Mouse (Mus musculus) adrenal gland, postnatal 10 days (tissue): ENCODE measurements at regions not wholly inside any gene's neighbourhood (a gene's known extent, or its start where the extent isn't known, plus 50 kb on each side); places are given as distances from the start of the nearest gene placed in this dataset.

Experiments
- DNase-seq: peaks from one replicate; pipeline ENCODE4 v3.0.0; 2021; ENCODE audit warnings: mixed read lengths

DNA sequence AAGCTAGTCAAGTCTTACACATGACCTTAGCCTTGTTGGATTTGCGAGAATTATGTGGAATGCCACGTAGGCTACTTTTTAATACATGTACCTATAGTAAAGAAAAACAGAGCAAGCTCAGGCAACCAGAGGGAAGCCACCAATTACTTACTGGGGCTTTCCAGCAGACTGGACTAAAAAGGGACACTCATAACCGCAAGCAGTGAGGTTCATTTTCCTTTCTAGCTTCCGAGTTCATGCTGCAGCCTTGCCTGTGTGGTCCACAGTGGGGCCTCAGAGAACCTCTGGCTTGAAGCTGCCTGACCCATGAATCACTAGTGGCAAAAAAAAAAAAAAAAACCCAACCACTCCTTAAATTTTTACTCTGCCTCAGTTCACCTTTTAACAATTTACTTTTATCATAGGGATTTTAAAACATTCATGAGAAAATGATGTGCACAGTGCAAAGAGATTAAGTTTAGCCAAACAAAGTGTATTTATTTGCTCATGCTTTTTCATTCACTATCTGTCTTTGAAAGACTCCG is 188.6 kb upstream of the 1700066M21Rik start:
- DNase-seq: no peak

DNA sequence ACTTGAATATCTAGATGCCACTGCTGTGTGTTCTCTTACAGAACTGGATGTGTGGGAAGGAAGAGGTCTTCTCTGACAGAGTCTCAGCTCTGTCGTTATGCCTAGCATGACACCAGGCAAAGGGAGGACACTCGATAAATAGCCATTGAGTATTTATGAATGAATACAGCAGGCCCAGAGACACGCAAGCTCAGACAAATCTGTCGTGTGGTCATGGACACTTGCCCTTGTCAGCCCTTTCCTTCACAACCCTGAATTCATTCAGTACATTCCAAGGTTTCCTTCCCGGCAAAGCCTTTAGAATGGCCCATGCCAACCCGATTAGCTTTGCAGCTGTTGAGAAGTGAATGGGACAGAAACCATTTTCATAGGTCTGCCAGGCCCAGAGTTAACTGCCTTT is 176.1 kb upstream of the 1700066M21Rik start:
- no peak for DNase-seq

DNA sequence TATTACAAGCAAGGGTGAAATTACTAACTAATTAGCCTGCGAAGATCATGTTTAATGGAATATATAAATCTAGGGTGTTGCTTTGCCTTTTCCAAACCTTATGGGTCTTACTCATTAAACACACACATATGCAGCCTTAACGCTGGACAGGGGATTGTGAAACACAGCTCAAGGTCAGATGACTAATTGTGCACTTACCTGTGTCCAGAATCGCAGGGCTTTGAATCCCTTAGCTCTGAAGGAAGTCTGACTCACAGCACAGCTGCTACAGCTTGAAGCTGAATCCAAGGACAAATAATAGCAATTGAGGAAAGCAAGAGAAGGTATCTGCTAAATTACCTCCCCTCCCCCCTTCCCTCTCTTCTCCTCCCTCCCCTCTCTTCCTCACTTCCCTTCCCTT is 173.1 kb upstream of the 1700066M21Rik start:
- no peak for DNase-seq

DNA sequence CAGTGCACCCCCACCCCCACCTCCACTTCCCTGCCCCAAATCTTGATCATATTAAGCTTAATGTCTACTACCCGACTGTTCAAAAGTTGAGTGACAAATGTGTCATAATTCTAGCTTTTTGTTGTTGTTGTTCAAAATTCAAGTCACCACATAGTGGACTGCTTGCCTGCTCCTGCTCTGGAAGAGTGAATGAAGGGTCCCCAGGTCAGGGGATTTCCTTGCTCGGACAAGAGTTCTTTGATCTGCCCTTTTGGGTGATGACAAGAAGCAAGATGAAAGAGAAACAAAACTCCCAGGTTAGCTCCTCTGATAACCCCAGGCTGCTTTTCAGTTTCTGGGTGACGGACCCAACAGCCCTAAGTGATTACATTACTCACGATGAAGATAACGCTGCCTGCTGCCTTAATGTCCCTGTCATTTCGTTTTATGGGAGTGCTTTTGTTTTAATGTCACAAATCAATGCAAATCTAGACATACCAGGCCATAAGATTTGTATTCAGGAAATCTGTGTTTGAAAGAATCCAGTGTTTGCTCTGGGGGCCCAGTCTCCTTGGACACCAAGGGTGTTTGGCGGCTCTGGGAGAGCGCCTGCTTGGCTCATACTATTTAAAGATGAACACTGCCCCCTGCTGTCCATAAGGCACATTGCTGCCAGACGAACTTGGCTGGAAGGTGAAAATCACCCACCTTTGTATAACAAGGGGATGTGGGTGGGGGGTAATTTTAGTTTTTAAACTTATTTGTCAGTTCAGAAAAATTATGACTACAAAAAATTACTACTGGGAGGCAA is 172.0 kb upstream of the 1700066M21Rik start:
- DNase-seq: peak; percentile 76

DNA sequence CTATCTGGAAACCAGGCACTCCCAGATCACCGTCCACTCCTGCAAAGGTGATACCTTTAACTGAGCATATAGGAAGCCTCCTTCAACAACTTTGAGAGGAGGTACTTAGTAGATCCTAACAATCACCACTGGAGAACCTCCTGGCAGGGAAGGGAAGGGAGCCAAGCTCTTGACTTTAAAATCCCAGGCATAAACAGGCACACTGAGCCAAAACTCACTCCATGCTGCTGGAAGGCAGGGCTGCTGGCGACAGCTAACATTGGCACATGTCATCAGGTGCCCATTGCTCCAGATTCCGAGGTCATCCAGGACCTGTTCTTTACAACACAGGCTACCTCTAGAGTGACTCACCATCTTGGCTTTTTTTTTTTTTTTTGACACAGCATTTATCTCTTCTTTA is 170.9 kb upstream of the 1700066M21Rik start:
- peak; percentile 19 for DNase-seq

DNA sequence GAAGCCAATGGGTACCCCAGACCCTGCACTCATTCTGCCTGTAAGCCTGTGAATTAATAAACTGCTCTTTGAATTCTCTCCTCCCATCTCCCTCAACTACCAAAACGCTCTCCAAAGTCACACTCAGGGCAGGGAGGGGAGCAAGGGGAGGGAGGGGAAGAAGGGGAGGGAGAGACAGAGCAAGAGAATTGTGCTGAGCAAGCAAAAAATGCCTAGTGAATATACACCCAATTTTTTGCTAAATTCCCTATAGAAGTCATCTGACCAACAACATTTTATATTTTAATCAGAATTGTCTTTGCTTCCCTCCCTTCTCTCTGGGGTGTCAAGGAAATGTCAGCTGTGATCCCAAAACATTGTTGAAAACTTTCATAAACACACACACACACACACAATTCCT is 170.5 kb upstream of the 1700066M21Rik start:
- no peak for DNase-seq

DNA sequence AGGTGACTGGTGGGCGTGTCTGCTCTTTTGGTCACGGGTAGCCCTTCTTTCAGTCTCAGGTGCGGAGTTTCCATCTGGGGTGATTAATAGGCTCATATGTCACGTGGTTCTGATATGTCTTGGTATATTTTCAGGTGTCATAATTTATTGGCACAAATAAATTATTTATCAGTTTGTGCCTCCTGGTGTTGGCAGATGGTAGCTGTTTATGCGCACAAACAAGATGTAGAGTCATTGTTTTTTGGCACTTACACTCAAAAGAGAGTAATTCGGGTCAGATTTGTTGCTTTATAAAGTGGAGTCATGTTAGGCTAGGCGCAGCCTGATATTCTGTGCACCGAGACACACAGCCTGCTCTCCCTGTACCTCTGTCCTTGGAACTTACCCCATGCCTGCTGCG is 169.0 kb upstream of the 1700066M21Rik start:
- DNase-seq: no peak

DNA sequence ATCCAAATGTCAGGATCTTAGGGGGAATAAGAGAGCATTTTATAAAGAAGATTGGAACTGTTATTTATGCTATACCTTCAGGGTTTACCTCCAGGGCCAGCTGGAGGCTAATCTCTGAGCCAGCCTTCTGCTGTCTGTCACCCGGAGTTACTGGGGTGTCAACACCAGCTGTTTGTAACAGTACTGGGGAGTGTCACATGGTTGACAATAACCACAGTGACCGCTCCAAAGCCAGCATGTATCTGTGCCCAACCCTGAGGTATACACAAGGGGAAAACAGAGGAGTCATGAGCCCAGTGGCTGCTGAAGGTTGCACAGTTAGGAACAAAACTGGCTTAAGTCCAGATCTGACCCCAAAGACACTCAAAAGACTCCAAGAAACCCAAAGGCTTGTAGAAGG is 168.1 kb upstream of the 1700066M21Rik start:
- DNase-seq: no peak

DNA sequence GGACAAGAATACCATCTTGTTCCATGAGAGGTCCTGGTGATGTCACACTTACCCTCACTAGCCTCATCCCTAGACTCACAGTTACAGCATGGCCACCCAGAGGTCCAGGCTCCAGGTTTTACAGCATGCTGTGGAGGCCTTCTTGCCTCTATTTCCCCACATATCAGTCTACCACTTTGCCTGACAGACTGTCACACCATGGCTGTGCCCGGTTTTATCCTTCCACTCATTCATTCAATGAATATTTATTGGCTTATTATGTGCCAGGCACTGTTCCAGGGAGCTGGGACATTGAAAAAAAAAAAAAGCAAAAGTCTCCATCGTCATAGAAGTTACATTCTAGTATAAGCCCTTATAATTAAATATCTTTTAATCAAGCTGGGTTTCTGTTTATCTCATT is 166.4 kb upstream of the 1700066M21Rik start:
- no peak for DNase-seq

DNA sequence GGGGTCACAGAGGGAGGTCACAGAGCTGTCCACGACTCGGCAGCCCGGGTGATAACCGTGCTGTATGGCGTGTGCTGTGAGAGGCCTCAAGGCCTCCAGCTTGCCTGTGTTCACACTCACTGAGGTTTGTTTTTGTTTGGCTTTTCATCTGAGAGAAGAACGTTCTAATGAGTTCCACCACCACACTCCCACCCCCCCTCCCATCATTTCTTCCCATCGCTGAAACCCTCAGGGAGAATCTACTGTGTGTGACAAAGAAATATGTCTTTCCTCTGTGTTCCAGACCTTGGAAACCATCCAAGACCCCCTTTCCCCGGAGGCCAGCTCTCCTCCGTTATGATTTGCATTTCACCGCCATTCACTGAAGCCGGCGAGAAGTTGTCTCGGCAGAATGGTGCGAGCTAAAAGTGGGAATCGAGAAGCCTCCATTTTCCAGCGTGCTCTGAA is 164.0 kb upstream of the 1700066M21Rik start:
- DNase-seq: peak; percentile 14

DNA sequence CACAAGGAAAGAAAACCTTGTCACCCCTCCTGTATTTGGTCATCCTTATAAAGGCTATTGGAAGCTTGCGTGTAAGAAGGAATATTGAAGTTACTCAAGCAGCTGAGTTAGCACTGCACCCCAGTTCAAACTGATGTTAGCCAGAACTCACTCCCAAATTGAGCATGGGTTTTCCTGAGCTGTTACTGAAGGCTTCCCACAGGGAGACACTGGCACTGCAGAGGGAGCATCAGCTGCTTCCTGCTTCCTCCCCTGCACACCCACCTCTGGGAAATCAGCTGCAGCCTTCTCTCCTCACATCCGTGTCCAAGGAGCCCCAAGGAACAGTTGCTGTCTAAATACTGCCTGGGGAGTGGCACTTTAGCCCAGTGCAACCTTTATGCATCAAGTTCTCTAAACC is 163.2 kb upstream of the 1700066M21Rik start:
- no peak for DNase-seq

DNA sequence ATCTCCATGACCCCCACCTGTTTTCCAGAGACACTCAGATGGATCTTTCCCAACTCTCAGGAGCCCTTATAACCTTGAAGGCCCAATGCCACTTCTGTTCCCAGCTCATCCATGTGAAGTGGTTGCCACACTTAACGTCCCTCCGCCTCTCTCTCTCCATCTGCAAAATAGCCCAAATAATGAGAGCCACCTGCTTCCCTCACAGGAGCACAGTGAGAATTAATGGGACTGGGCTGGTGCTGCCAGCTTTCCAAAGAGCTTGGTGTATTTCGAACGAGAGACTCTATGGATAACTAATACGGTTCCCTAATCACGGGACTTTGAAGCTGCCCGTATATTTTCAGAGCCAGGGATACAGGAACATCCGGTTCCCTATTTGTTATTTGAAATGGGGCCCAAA is 159.8 kb upstream of the 1700066M21Rik start:
- no peak for DNase-seq

DNA sequence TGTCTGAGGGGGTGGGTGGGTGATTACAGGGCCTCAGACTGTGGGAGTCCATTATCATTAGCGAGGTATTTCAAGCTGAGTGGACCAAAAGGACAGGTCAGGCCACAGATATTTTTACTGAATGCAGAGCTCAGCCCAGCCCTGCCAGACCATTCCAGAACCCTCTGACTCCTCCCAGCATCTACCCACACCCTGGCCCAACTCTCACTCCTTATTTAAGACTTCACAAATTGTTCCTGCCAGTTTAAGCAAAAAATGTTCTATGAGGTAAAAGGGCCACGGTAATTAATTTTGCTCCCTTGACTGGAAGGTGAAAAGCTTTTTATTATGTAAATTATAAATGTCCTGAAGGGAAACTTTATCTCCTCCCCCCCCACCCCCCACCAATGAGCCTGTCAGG is 159.3 kb upstream of the 1700066M21Rik start:
- DNase-seq: no peak

DNA sequence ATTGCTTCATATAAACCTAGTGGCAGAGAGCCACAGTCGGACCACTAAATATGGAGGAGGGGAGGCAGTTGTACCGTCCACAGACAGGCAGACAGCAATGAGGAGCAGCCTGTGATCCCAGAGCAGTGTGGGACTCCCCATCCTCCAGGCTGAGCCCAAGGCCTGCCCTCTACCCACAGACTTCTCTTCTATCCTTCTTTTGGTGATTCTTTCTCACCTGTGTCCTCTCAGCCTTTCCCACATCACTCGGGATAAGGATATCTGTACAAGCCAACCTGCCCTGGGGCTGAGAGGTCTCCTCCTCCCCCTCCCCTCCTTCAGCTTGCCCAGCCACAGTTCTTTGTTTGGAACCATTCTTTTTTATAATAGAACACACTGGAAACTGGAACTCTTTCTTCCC is 158.8 kb upstream of the 1700066M21Rik start:
- no peak for DNase-seq

DNA sequence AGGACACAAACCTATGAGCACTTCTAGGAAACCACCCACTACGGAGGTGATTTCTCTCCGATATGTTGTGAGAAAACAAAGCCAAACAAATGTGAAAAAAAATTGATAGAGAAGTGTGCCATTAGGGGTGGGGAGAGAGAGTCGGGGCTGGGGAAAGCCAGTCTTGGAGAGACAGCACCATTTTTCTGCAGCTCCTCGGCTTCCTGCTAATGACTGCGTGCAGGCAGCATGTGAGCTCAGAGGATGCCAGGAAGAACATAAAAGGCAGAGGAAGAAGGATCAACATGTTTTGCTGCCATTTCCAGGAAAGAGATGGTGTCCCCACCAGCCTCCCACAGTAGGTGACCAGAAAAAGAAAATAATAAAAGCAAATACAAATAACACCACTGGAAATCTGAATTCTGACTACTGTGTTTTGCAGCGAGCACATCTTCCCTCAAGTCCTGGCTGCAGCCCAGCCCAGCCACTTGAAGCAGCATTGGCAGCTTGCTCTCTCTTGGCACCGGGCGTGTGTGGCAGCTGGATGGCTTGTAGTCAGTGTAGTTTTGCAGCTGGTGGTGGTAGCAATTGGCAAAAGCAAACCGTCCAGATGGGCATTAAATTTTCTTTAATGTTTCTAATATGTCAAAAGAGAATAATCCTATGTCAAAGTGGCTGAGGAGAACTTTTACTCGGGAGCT is 152.9 kb upstream of the 1700066M21Rik start:
- peak; percentile 53 for DNase-seq

DNA sequence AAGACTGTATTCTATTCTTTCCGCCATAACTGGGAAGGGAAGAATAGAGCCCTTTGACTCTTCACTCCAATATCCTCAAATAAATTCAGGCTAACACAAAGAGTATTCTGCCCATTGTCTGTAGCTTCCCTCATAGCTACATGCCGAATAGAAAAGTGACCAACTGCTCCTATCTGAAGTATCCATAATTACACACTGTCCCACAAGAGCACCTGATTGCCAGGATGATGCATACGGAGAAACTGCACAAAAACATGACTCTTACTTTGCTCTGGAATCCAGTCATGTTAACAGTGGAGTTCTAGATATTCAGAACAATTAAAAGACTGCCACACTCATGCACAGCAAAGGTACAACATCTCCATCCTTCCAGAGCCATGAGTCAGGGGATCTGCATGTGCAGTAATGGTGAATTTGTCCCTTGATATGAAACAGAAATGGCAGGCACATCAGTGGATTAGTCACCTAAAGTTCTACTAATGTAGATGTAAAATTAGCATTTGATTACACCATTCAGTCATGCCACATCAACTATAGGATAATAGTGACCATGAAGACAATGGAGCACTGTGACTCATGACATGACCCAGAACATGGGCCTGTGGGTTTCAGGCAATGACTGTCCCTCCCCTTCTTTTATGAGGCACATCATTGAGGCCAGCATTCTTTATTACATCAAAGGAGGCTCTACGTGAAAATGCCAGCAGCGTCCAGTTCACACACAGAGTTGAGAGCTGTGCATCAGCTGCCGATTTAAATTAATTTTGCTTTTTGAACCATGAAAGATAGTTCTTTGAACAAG is 133.6 kb upstream of the 1700066M21Rik start:
- no peak for DNase-seq

DNA sequence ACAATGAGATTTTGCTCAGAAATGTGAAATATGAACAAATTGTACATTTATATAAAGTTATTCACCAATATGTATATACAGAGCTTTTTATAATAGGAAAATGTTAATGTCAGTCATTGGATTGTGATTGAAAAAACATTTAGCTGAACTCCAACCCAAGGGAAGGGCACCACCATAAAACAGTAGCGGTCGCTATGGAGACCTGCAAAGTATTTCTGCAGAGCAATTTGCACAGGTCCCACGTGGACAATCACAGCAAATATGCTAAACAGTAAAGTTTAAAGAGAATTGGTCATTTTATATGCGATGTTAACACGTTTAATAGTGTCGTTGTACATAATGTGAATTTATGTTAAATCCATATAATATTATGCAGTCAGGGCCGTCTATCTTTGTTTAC is 117.8 kb upstream of the 1700066M21Rik start:
- DNase-seq: no peak

DNA sequence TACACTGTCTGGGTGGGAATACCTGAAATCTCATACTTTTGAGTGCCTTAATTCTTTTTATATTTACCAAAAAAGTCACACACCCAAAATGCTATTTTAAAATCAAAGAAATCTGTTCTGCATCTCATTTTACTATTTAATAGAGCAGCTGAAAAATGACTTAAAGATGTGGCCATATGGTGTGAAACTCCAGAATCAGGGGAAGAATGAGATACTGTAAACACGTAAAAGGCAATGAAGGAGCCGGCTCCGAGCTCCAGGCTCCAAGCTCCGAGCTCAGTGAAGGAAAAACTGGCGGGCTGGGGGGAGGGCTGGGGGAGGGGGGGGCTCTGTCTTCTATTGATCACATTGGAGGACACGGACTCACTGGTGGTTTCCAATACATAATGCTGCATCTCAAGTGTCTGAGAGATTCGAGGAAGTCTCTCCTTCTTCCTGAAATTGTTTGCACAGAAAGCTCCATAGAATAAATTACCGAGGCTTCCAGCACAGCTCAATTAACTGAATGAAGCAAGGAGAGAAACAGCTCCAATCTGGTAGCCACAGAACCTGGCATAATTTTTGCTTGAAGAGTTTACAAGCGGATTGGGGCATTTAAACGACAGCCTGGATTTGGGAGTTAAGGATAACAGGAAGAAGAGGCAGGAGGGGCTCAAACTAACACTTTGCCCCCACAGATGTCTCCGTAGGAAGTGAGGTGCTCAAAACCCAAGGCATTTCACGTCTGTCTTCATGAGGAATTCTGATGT is 112.2 kb upstream of the 1700066M21Rik start:
- no peak for DNase-seq

DNA sequence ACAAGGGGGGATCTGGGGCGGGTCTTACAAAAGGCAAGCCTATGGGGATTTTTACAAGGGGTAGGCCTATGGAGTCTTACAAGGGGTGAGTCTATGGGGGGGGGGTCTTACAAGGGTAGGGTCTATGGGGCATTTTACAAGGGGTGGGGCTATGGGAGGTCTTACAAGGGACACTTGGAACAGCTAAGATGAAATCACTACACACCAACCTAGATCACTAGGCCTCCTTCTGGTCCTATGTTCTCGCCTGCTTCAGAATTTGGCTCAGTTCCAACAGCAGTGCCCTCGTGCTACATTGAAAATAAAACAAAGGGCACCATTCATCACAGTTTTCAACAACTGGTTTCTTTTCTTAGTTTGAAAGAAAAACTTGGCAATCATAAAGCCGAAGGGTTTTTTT is 110.7 kb upstream of the 1700066M21Rik start:
- peak; percentile 37 for DNase-seq

DNA sequence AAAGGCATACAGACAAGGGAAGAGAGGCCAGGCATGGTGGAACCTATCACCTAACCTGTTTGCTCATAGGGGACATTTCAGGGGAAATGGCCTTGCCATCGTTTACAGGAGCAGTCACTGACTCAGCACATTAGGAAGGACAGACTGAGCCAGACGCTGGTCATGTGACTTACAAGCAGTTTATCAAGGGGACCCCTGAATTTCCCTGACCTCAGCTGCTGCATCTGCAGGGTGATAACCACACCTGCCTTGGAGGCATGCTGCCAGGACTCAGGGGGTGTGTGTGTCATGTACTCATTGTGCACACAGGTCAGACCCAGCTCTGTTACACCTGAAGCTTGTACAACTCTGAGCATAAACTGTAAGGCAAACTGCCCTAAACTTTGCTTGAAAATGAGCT is 109.6 kb upstream of the 1700066M21Rik start:
- DNase-seq: no peak

DNA sequence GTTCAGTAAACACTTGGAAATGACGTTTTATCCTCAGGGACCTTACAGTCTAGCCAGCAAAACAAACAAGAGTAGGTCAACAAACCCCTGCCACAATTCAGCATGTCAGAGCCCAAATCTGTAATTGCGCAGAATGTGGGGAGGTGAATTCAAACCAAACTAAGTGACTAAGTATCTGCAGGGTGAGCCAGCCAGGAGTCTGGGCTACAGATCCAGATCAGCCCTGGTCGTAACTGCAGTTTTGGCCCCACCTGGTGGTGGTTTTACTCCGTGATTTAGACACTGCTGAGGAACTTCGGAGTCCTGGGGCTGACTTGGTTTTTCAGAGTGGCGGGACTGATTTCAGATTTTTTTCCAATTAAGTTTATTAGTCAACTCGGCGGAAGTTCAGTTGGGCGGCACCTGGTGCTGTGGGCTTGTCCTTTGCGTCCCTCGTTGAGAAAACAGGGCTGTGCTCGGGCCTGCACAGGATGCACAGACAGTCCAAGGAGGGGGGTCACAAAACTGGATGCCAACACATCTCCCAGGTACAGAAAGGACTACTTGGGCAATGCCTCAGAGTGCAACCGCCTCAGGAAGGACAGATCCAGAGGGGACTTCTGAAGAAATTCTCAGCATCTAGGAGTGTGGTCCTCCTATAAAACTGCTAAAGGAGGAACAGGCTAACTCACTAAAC is 107.6 kb upstream of the 1700066M21Rik start:
- peak; percentile 78 for DNase-seq

DNA sequence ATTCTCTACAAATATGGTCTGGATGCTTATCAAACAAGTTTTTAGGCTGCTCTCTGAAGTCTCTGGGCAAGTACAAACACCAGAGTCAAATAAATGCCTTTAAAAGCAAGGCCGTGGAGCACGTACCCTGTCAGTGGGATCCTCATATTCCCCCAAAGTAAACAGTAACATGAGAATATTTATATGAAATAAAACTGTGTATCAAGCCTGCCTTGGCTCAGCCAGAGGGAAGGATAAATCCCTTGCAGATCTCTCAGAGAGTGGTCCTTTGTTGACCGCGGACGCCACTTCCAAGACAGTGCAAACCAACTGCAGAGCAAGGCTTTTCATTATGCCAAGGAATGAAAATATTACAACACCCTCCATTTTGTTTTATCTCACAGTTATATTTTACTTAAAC is 104.8 kb upstream of the 1700066M21Rik start:
- no peak for DNase-seq
